Mouse (Mus musculus) layer of hippocampus, adult 9-10 months (tissue): ENCODE data around the gene Phf7.

Source experiments
- DNase-seq: peaks from one replicate; pipeline ENCODE4 v3.0.0; 2022; ENCODE audit warnings: low spot score

Gene Phf7

GRCm38 (mm10) chr14:31251084-31251604 is at the start of gene Phf7, which contains the start of gene Bap1:
Gene Phf7, minus strand, starts transcription at chr14:31251317.
Gene Bap1, plus strand, starts transcription at chr14:31251450.
- peak; percentile 78 for DNase-seq

GRCm38 (mm10) chr14:31285728-31286127 is 34.6 kb upstream of the Phf7 start:
- DNase-seq, result no peak

- peak; percentile 73 for DNase-seq
These were observed 21.0 kb upstream of the Phf7 start for GRCm38 (mm10) chr14:31272164-31272563.

- no peak for DNase-seq
These were observed 20.0 kb upstream of the Phf7 start for GRCm38 (mm10) chr14:31271121-31271520.

GRCm38 (mm10) chr14:31269456-31270100 is 18.5 kb upstream of the Phf7 start:
- no peak for DNase-seq

GRCm38 (mm10) chr14:31268301-31269001 is 17.3 kb upstream of the Phf7 start:
- peak; percentile 49 for DNase-seq

GRCm38 (mm10) chr14:31267649-31268048 is 16.5 kb upstream of the Phf7 start:
- no peak for DNase-seq

- no peak for DNase-seq
These were observed 9.8 kb upstream of the Phf7 start for GRCm38 (mm10) chr14:31260932-31261331.

GRCm38 (mm10) chr14:31260374-31260773 is 9.3 kb upstream of the Phf7 start:
- DNase-seq, result no peak

- DNase-seq, result no peak
These were observed 7.4 kb upstream of the Phf7 start for GRCm38 (mm10) chr14:31258476-31259050.

- no peak for DNase-seq
These were observed 974 bp upstream of the Phf7 start for GRCm38 (mm10) chr14:31252091-31252490.

GRCm38 (mm10) chr14:31251626-31252025 is 509 bp upstream of the Phf7 start:
- DNase-seq, result no peak

- DNase-seq, result no peak
These were observed 664 bp downstream of the Phf7 start for GRCm38 (mm10) chr14:31250222-31251083.

GRCm38 (mm10) chr14:31248396-31248795 is 2.7 kb downstream of the Phf7 start:
- DNase-seq, result no peak

GRCm38 (mm10) chr14:31245946-31246345 is 5.2 kb downstream of the Phf7 start:
- no peak for DNase-seq

- no peak for DNase-seq
These were observed 6.3 kb downstream of the Phf7 start for GRCm38 (mm10) chr14:31244777-31245176.

GRCm38 (mm10) chr14:31240528-31240927 is 10.6 kb downstream of the Phf7 start:
- no peak for DNase-seq

GRCm38 (mm10) chr14:31237101-31237882 is 13.8 kb downstream of the Phf7 start:
- no peak for DNase-seq

GRCm38 (mm10) chr14:31233996-31234591 is 17.0 kb downstream of the Phf7 start:
- DNase-seq, result peak; percentile 86

GRCm38 (mm10) chr14:31233070-31233995 is 17.8 kb downstream of the Phf7 start:
- DNase-seq, result no peak
